Comparison of ENCODE assay signal across 17 mouse cellular contexts in the genomic region with DNA sequence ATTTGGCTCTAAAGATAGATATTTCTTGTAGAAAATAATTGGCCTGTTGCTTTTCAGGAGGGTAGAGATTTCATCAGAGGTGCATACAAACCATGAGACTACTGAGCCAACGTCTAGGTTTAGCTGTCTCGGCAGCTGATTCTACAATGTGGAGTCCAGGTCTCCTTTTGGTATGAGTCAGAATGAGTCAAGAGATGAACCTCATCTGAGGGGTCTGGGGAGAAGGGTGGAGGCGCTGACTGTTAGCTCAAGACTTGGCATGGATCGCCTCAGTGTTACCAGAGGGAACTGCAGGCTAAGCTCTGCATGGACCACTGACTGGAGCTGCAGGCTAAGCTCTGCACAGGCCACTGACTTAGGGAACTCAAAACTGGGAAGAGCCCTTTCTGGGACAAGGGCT.
DNase-seq lines count a peak whose midpoint lies in the region; ATAC-seq and TF ChIP-seq lines count a peak whose summit lies in the region.
"Had no signal": no experiment of that assay in that cellular context is flagged by ENCODE, and none has a peak within 500 bp of the region (broad histone marks: within the 10 kb centered on the region; RNA-seq: fewer than 3 reads in every experiment).

No protein-coding gene starts in this region.

- H3K27me3 ChIP-seq in CH12.LX (replicated peaks): no peaks in the 10 kb centered on the region
- no peaks in the 10 kb centered on the region for H3K27me3 ChIP-seq in limb, embryonic 15.5 days
- H3K27me3 ChIP-seq in intestine, postnatal 0 days (replicated peaks; ENCODE audit: control insufficient read depth, insufficient read depth, low read length): no peaks in the 10 kb centered on the region
- H3K27me3 ChIP-seq: intestine, embryonic 15.5 days; liver, embryonic 15.5 days; neural tube, embryonic 15.5 days had no signal

- no peaks in the 10 kb centered on the region for H3K4me1 ChIP-seq in CH12.LX (ENCODE audit: control insufficient read depth in 1 of 2, insufficient read depth in 2 of 2)
- H3K4me1 ChIP-seq in limb, embryonic 15.5 days: peaks cover 41% of the 10 kb centered on the region
- H3K4me1 ChIP-seq in intestine, postnatal 0 days (replicated peaks; ENCODE audit: control insufficient read depth, insufficient read depth, low read length): peaks cover 9% of the 10 kb centered on the region; the same call in 1 of the 2 replicates
- H3K4me1 ChIP-seq: liver, embryonic 15.5 days had no signal

- in situ Hi-C loops in CH12.LX (cut with MboI; ENCODE audit: low pct_ligation_motif_present, low pct_unique_long_range_greater_than_20kb, low sequenced_read_pairs): no loop called here

- H3K79me2 ChIP-seq in CH12.LX (replicated peaks; ENCODE audit: control insufficient read depth, extremely low read depth, insufficient read depth, poor library complexity, severe bottlenecking): no peaks in the 10 kb centered on the region

- dilution Hi-C loops in CH12.LX (cut with MboI; ENCODE audit: extremely low pct_ligation_motif_present, extremely low pct_unique_long_range_greater_than_20kb, low sequenced_read_pairs): no loop called here

- peak overlapping the region; percentile 56 for H3K27ac ChIP-seq in gastrocnemius, adult 2 months
- H3K27ac ChIP-seq in CH12.LX (ENCODE audit: insufficient read depth, low read depth): no peak overlapping the region
- H3K27ac ChIP-seq in limb, embryonic 15.5 days: peak overlapping the region; percentile 72
- no peak overlapping the region for H3K27ac ChIP-seq in intestine, postnatal 0 days (ENCODE audit: low read depth, low read length)
- H3K27ac ChIP-seq: heart, adult 2 months; hindbrain, embryonic 10.5 days; intestine, embryonic 15.5 days; liver, embryonic 15.5 days; neural tube, embryonic 15.5 days had no signal

- peak; percentile 56; the same call in 1 of the 2 replicates for ATAC-seq in limb, embryonic 15.5 days (ENCODE audit: insufficient number of reproducible peaks, low FRiP score, low TSS enrichment, low read depth)
- ATAC-seq in intestine, postnatal 0 days: no peak
- ATAC-seq in activated CD4-positive, CD25-positive, alpha-beta regulatory T cell, adult 4 months: no peak
- ATAC-seq: intestine, embryonic 15.5 days had no signal

- TF ChIP-seq POLR2A in CH12.LX (IDR thresholded peaks at IDR 0.05; ENCODE audit: low read depth, low read length): no peak

- TF ChIP-seq EP300 in CH12.LX (IDR thresholded peaks at IDR 0.05; ENCODE audit: low read length): peak; percentile 55

- no peak overlapping the region for H3K9ac ChIP-seq in CH12.LX (ENCODE audit: insufficient read depth, low read depth)
- H3K9ac ChIP-seq in limb, embryonic 15.5 days: no peak overlapping the region
- H3K9ac ChIP-seq in intestine, postnatal 0 days (ENCODE audit: low read depth, low read length): no peak overlapping the region
- H3K9ac ChIP-seq: intestine, embryonic 15.5 days; liver, embryonic 15.5 days; neural tube, embryonic 15.5 days had no signal

- H3K36me3 ChIP-seq in CH12.LX (replicated peaks in 1 of 2; ENCODE audit: control insufficient read depth in 1 of 2, insufficient read depth in 1 of 2, low read length in 1 of 2): peaks cover 19 to 31% of the 10 kb centered on the region in 2 experiments
- peaks cover 29% of the 10 kb centered on the region for H3K36me3 ChIP-seq in limb, embryonic 15.5 days
- peaks cover 8% of the 10 kb centered on the region for H3K36me3 ChIP-seq in intestine, postnatal 0 days (ENCODE audit: control insufficient read depth, insufficient read depth)

- no peak for TF ChIP-seq CTCF in gastrocnemius, adult 2 months (IDR thresholded peaks at IDR 0.05)
- no peak for TF ChIP-seq CTCF in CH12.LX (conservative IDR thresholded peaks at IDR 0.05 in 1 of 2, IDR thresholded peaks at IDR 0.05 in 1 of 2; ENCODE audit: low read depth in 2 of 2, low read length in 2 of 2)
- no peak for TF ChIP-seq CTCF in intestine, postnatal 0 days (IDR thresholded peaks at IDR 0.05; ENCODE audit: low read depth)

- peaks cover 6% of the 10 kb centered on the region for H3K9me3 ChIP-seq in CH12.LX (replicated peaks; ENCODE audit: low read length)
- H3K9me3 ChIP-seq in limb, embryonic 15.5 days: no peaks in the 10 kb centered on the region
- no peaks in the 10 kb centered on the region for H3K9me3 ChIP-seq in intestine, postnatal 0 days (ENCODE audit: control insufficient read depth)
- H3K9me3 ChIP-seq: hindbrain, embryonic 10.5 days; intestine, embryonic 15.5 days; liver, embryonic 15.5 days; neural tube, embryonic 15.5 days had no signal

- H3K4me3 ChIP-seq in gastrocnemius, adult 2 months: no peak overlapping the region
- H3K4me3 ChIP-seq in CH12.LX (replicated peaks in 1 of 3; ENCODE audit: low read depth in 2 of 3, low read length in 2 of 3, poor library complexity in 1 of 3): no peak overlapping the region
- no peak overlapping the region for H3K4me3 ChIP-seq in limb, embryonic 15.5 days
- no peak overlapping the region for H3K4me3 ChIP-seq in intestine, postnatal 0 days (ENCODE audit: low read depth, low read length)
- H3K4me3 ChIP-seq: heart, adult 2 months; hindbrain, embryonic 10.5 days; intestine, embryonic 15.5 days; liver, embryonic 15.5 days; neural tube, embryonic 15.5 days had no signal

- intact Hi-C loops in gastrocnemius, adult 2 months (cut with DNase I): no loop called here
- intact Hi-C loops in gastrocnemius, postnatal 36 days (cut with DNase I): no loop called here
- intact Hi-C loops in gastrocnemius, postnatal 14 days (cut with DNase I; ENCODE audit: low total_unique reads): no loop called here

- 56% methylated on average over 4 of the region's 4 CpGs for WGBS in limb, embryonic 15.5 days
- whole genome bisulfite sequencing in intestine, postnatal 0 days: 83% methylated on average over 4 of the region's 4 CpGs

- H3K4me2 ChIP-seq in CH12.LX (ENCODE audit: insufficient read depth, low read depth, poor library complexity, severe bottlenecking): no peak overlapping the region
- no peak overlapping the region for H3K4me2 ChIP-seq in limb, embryonic 15.5 days
- no peak overlapping the region for H3K4me2 ChIP-seq in intestine, postnatal 0 days (replicated peaks; ENCODE audit: low read depth)
- H3K4me2 ChIP-seq: intestine, embryonic 15.5 days; liver, embryonic 15.5 days; neural tube, embryonic 15.5 days had no signal

- DNase-seq in gastrocnemius, adult 2 months: peak; percentile 59
- no peak for DNase-seq in gastrocnemius, postnatal 36 days
- peak; percentile 30 for DNase-seq in CH12.LX (ENCODE audit: extremely low read depth)
- peak; percentile 38 for DNase-seq in gastrocnemius, postnatal 14 days
- no peak for DNase-seq in kidney, postnatal 25 days
- DNase-seq: adrenal gland, postnatal 14 days; cerebellum, adult 9-11 months; kidney, postnatal 14 days; lung, postnatal 14 days had no signal

- no peak for TF ChIP-seq RAD21 in CH12.LX (IDR thresholded peaks at IDR 0.05; ENCODE audit: low read depth, low read length)

TF ChIP-seq in CH12.LX, 34 proteins besides CTCF, POLR2A, EP300 and RAD21:
- no peak for TF ChIP-seq CHD1 (IDR thresholded peaks at IDR 0.05; ENCODE audit: low read depth, low read length)
- no peak for TF ChIP-seq MAFK (IDR thresholded peaks at IDR 0.05; ENCODE audit: insufficient replicate concordance, low read length)
- peak; percentile 52; the same call in 1 of the 2 replicates for TF ChIP-seq IRF4 (IDR thresholded peaks at IDR 0.05; ENCODE audit: low read depth, low read length)
- 0 out of 2 replicates have a peak, but pooled peaks have one; percentile 14 for TF ChIP-seq JUND (conservative IDR thresholded peaks at IDR 0.05; ENCODE audit: low read depth, low read length)
- TF ChIP-seq ETS1 (conservative IDR thresholded peaks at IDR 0.05; ENCODE audit: low read depth, low read length): peak; percentile 20; the same call in 1 of the 2 replicates
TF ChIP-seq in CH12.LX: peak in this region for 3.

Comparison
In these comparisons a context has a peak if more than half of its experiments do, and no peak if none do; other contexts are left out.
1. DNase-seq: peak in gastrocnemius, adult 2 months (single experiment), CH12.LX (single experiment) and gastrocnemius, postnatal 14 days (single experiment); none in gastrocnemius, postnatal 36 days (0 of 2) and kidney, postnatal 25 days (0 of 2).
2. H3K27ac ChIP-seq: peak in gastrocnemius, adult 2 months (single experiment) and limb, embryonic 15.5 days (single experiment); none in CH12.LX (single experiment) and intestine, postnatal 0 days (single experiment).